Mouse (Mus musculus): ENCODE results near the gene Hemgn. TPM values are rescaled to one million over a fixed set of nuclear protein-coding genes. Genes with fewer than 3 reads are reported as not detected.

The Hemgn gene
- total RNA-seq (2021) = not detected
- long read RNA-seq, experiment 1 = 0 reads
- long read RNA-seq, experiment 2 = 0 reads

GRCm38 (mm10) chr4:46413406-46413805 lies at the start of gene Hemgn:
Hemgn (minus strand) TSS chr4:46413506.
- DNase-seq (ENCODE audit: low spot score in 2 of 2) = no peak

GRCm38 (mm10) chr4:46458411-46458810 lies 45.1 kb upstream of the Hemgn start:
- no peak for DNase-seq (ENCODE audit: low spot score in 2 of 2)

- DNase-seq (ENCODE audit: low spot score in 2 of 2) = no peak
Measured at GRCm38 (mm10) chr4:46457186-46457585, 43.9 kb upstream of the Hemgn start.

- no peak for DNase-seq (ENCODE audit: low spot score in 2 of 2)
Measured at GRCm38 (mm10) chr4:46456762-46457161, 43.5 kb upstream of the Hemgn start.

- no peak for DNase-seq (ENCODE audit: low spot score in 2 of 2)
Measured at GRCm38 (mm10) chr4:46454097-46454864, 41.0 kb upstream of the Hemgn start.

- no peak for DNase-seq (ENCODE audit: low spot score in 2 of 2)
Measured at GRCm38 (mm10) chr4:46452855-46453719, 39.8 kb upstream of the Hemgn start.

GRCm38 (mm10) chr4:46452481-46452850 lies 39.2 kb upstream of the Hemgn start:
- peak; percentile 41 to 47 for DNase-seq (ENCODE audit: low spot score in 2 of 2)

GRCm38 (mm10) chr4:46451758-46452480 lies 38.6 kb upstream of the Hemgn start:
- DNase-seq (ENCODE audit: low spot score in 2 of 2) = peak; percentile 59 to 73

GRCm38 (mm10) chr4:46451240-46451757 lies 38.0 kb upstream of the Hemgn start:
- DNase-seq (ENCODE audit: low spot score in 2 of 2) = peak in 1 of 2 experiments; percentile 57

- DNase-seq (ENCODE audit: low spot score in 2 of 2) = peak; percentile 93 to 95
Measured at GRCm38 (mm10) chr4:46450519-46451131, 37.3 kb upstream of the Hemgn start, which contains the start of gene Anp32b. Anp32b (plus strand) TSS chr4:46450902.

- DNase-seq (ENCODE audit: low spot score in 2 of 2) = no peak
Measured at GRCm38 (mm10) chr4:46450020-46450518, 36.8 kb upstream of the Hemgn start.

- peak; percentile 24 to 45 for DNase-seq (ENCODE audit: low spot score in 2 of 2)
Measured at GRCm38 (mm10) chr4:46448886-46449285, 35.6 kb upstream of the Hemgn start.

GRCm38 (mm10) chr4:46447461-46447860 lies 34.2 kb upstream of the Hemgn start:
- DNase-seq (ENCODE audit: low spot score in 2 of 2) = no peak

- no peak for DNase-seq (ENCODE audit: low spot score in 2 of 2)
Measured at GRCm38 (mm10) chr4:46445237-46445945, 32.1 kb upstream of the Hemgn start.

- DNase-seq (ENCODE audit: low spot score in 2 of 2) = no peak
Measured at GRCm38 (mm10) chr4:46442501-46442900, 29.2 kb upstream of the Hemgn start.

GRCm38 (mm10) chr4:46432339-46433036 lies 19.2 kb upstream of the Hemgn start:
- DNase-seq (ENCODE audit: low spot score in 2 of 2) = no peak

GRCm38 (mm10) chr4:46428903-46429499 lies 15.7 kb upstream of the Hemgn start:
- peak; percentile 16 to 44 for DNase-seq (ENCODE audit: low spot score in 2 of 2)

- no peak for DNase-seq (ENCODE audit: low spot score in 2 of 2)
Measured at GRCm38 (mm10) chr4:46422625-46423024, 9.3 kb upstream of the Hemgn start.

GRCm38 (mm10) chr4:46418851-46419250 lies 5.5 kb upstream of the Hemgn start:
- DNase-seq (ENCODE audit: low spot score in 2 of 2) = no peak

All from layer of hippocampus, postnatal 14 days (tissue).